Mouse (Mus musculus) testis, postnatal 10 days (tissue): Measurements from ENCODE around the gene Abcg4.
"Not testable (repeated sequence)": the region's sequence is repeated elsewhere in the genome, so short reads cannot be mapped to it uniquely, and the experiment has no call there.

ENCODE experiments used
- DNase-seq: peaks from one replicate; pipeline ENCODE4 v3.0.0; 2021; ENCODE audit warnings: low spot score

Gene Abcg4

DNA sequence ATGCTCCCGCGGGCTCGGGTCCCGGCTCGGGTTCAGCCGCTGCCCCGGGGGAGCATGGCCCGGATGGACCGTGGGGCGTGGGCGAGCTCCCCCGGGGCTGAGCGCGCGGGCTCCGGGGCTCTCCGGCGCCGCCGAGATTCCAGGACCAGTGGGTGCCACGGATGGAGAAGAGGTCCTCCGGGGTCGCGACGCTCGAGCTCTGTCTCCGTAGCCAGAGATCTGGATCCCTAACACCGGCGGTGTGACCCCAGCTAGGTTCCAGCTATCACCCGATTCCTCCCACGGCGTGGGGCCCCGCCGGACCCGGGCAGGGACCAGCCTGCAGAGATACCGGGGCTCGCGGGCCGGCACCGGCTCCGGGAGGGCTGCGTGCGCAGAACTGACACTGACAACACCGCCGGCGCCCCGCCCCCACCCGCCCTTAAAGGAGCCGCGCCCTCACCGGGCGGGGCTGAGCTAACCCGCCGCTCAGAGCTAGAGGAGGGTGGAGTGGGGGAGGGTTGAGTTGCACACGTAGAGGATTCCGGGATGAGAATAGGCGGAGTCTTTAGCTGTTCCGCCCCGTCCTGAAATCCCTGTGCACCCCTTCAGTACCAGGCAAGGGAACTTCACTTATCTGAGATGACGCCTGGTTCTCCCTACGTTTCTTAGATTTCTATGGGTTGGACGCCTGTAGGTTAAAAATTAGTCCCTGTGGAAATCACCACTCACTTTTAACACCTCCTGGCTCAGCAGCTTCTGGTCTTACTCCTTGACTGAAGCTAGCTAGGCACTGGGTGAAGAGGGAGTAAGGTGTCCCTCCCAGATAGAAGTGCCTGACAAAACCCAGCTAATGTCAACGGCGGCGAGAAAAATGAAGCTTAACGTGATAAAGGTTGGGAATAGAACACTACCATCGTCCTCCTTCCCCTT lies 31.7 kb upstream of the Abcg4 start, which contains the start of gene C2cd2l:
Gene C2cd2l (minus strand): TSS at position 399 of the 912 bp plus-strand sequence.
- DNase-seq = peak; percentile 89

- DNase-seq = peak; percentile 61
Observed at GRCm38 (mm10) chr9:44319105-44319886, 30.9 kb upstream of the Abcg4 start.

DNA sequence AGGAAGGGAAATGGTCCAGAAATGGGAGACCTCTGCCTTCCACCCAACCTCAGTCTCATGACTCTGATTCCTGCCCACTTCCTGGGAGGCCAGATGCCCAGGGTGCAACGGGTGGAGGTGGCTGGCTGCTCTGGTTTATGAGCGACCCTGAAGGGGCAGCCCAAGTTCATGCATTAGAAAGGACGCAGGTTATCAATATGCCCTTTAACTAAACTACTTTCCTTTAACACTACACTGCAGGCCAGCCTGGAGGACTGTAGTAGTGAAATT lies 30.3 kb upstream of the Abcg4 start:
- no peak for DNase-seq

GRCm38 (mm10) chr9:44318076-44318825 lies 29.8 kb upstream of the Abcg4 start:
- DNase-seq = no peak

GRCm38 (mm10) chr9:44317452-44317851 lies 29.0 kb upstream of the Abcg4 start:
- DNase-seq = no peak

DNA sequence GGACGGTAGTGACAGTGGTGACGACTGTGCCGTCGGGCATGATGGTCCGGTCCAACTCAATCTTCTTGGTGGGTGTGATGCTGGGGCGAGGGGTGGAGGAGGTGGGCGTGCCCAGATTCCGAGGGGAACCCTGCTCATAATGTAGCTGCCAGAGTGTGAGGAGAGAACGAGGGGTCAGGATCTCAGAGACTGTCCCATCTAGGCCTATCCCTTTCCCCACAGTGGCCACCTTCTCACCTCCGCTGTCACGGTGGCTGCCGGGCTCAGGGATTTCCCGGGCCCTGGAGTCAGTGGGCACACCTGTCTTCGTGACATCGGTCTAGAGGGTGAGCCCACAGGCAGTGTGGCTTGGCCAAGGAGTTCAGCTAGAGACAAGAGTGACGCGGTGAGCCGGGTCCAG lies 26.5 kb upstream of the Abcg4 start:
- no peak for DNase-seq

DNA sequence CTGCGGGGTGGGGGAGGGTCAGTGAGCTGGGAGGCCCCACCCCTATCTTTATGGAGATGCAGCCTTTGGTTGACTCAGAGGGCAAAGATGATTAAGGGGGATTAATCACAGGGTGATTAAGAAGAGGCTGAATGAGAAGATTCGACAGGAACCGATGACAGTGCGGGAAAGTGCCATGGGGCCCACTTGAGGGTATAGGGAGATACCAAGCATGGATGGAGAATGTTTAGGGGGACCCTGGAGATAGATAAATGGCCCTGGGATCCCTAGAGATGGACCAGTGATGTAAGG lies 25.8 kb upstream of the Abcg4 start:
- no peak for DNase-seq

DNA sequence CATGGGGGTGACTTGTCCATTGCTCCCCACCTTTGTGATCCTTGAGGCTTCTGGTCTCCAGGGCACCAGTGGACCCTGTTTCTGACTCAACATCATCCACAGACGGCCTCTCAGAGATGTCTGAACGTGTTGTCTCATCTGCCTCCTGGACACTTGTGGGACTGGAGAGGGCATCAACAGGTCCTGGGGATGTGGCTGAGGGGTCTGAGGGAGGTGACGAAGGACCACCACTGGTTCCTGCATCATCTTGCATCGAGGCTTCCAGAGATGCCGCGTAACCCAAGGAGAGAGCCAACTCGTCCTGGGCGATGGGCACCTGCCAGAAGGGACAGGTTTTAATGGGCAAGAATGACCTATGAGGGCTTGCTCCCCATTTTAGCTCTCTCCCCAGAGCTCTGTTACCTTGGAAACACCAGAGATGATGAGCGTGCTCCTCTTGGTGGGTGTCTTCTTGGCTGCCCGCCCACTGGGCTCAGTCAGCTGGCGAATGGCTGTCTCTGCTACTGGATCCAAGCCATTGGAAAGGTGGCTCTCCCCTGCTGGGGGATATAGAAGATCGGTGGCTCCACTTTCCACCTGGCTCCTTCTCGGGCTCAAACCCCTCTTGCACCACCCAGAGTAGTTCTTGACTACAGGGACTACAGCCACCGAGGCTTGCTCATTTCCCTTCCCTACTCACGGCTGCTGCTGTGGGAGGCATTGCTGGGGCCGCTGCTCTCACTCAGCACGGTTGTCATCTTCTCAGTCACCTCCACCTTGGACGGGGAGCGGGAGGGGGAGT lies 25.3 kb upstream of the Abcg4 start:
- no peak for DNase-seq

GRCm38 (mm10) chr9:44311136-44312134 lies 23.0 kb upstream of the Abcg4 start:
- no peak for DNase-seq

- no peak for DNase-seq
Observed at GRCm38 (mm10) chr9:44310750-44311135, 22.3 kb upstream of the Abcg4 start.

GRCm38 (mm10) chr9:44309756-44310155 lies 21.3 kb upstream of the Abcg4 start:
- no peak for DNase-seq

GRCm38 (mm10) chr9:44307248-44307647 lies 18.8 kb upstream of the Abcg4 start:
- no peak for DNase-seq

- no peak for DNase-seq
Observed at GRCm38 (mm10) chr9:44306532-44306931, 18.1 kb upstream of the Abcg4 start.

- DNase-seq = peak; percentile 97
Observed at GRCm38 (mm10) chr9:44305466-44306079, 17.2 kb upstream of the Abcg4 start, which contains the start of gene Hinfp. Gene Hinfp (minus strand): TSS chr9:44305671.

DNA sequence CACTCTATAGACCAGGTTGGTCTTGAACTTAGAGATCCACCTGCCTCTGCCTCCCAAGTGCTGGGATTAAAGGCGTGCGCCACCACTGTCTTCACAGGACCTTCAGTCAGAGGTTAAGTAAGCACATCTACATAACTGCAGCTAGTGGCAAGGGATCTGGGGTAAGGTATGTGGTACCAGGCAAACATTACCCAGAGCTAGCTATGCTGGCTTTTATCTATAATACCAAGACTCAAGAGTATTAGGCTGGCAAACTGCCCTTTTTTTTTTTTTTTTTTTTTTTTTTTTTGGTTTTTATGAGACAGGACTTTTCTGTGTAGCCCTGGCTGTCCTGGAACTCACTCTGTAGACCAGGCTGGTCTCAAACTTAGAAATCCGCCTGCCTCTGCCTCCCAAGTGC lies 11.6 kb upstream of the Abcg4 start:
- DNase-seq = not testable (repeated sequence)

DNA sequence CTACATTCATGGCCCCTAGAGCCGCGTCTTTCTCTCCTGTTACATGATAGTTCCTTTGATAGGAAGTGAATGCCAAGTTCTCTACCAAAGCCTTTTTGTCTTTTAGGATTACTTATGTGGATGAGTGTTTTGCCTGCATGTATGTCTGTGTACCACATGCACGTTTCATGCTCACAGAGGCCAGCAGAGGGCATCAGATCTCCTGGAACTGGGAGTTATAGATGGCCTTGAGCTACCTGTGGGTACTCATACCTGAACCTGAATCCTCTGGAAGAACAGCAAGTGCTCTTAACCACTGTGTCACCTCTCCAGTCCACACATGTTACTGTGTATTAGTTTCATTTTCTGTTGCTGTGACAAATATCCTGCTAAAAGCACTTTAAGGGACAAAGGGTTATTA lies 4.1 kb upstream of the Abcg4 start:
- DNase-seq = no peak

DNA sequence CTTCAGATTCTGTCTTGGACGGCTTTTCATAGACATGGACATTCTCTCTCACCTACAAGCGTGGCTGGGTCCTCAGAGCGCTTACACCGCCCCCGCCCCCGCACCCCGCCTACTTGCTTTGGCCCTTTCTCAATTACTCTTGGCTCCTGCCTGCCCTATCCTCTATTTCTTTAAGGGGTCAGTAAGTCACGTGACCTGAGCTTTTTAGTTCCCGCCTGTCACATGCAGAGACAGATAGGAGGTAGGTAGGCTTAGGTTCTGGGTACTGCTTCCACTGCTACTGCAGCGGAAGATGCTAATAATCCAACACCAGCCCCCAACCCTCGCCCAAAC lies 510 bp upstream of the Abcg4 start:
- DNase-seq = no peak

DNA sequence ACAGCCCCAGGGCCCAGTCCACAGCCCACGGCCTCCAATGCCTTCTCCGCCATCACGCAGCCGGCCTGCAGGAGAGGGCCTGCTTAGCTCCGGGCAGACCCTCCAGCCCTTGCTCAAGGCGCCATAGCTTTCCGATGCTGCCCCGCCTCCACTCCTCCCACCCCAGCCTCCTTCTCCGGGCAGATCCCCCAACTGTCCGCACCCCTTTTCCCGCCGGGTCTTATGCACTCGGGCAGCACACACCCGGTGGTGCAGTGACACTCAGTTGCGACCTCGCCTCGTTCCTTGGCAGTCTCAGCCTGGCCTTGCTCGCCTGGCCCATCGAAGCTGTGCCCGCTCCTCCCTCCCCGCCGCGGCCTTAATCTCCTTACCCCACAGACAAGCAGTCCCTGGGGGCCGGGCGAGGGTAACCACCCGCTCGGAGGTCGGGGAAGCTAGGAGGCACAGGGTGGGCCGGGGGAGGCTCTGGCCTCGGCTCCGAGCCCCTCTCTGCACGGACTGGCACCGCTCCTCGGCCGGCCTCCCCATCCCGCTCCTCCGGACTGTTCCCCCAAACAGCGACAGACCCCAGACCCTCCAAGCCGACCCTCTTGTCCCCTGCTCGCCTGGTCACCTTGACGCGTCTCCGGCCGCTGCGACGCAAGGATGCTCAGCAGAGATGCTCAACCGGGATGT lies 877 bp downstream of the Abcg4 start:
- peak; percentile 63 for DNase-seq

DNA sequence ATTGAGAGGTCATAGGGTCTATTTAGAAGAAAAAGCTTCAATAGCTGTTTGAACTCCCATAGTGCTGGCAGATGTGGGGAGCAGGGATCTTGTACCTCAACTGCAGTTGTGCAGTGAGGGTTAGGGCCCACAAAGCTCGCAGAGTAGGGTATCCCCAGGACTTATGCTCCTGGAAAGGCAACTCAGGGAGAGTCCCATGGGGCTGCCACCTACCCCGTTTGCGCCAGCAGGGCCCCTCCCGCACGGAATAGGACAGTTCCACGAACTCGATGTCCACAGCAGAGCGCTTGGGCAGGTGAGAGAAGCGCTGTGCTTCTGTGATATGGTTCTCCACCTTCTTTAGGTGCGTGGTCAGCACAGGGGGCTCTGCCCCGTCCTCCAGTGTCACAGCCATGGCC lies 1.4 kb downstream of the Abcg4 start:
- no peak for DNase-seq
